Mouse (Mus musculus) heart, postnatal 10 days (tissue): ENCODE measurements around the gene Tnrc18. TPM values are rescaled to one million over a fixed set of nuclear protein-coding genes. Genes with fewer than 3 reads are reported as not detected.
A peak's percentile ranks its signal among the peaks of the same experiment; 100 is the strongest.
"Not testable (repeated sequence)": the region's sequence is repeated elsewhere in the genome, so short reads cannot be mapped to it uniquely, and the experiment has no call there.

Experiments used
- DNase-seq, 2 experiments: peaks; one replicate each; pipeline ENCODE4 v3.0.0; 2021
- intact Hi-C: fragments of 180-260 bp; cut with DNase I; formaldehyde crosslinking; loops from one replicate; pipeline ENCODE4 v1.15.1; 2025
- total RNA-seq, 2 experiments: library from RNA; stranded (reverse); gene quantifications; 2 replicates each; pipeline ENCODE4 v1.2.3; 2021

The Tnrc18 gene
- total RNA-seq, result 10 to 100 TPM; 80.1 to 91.3 TPM

DNA sequence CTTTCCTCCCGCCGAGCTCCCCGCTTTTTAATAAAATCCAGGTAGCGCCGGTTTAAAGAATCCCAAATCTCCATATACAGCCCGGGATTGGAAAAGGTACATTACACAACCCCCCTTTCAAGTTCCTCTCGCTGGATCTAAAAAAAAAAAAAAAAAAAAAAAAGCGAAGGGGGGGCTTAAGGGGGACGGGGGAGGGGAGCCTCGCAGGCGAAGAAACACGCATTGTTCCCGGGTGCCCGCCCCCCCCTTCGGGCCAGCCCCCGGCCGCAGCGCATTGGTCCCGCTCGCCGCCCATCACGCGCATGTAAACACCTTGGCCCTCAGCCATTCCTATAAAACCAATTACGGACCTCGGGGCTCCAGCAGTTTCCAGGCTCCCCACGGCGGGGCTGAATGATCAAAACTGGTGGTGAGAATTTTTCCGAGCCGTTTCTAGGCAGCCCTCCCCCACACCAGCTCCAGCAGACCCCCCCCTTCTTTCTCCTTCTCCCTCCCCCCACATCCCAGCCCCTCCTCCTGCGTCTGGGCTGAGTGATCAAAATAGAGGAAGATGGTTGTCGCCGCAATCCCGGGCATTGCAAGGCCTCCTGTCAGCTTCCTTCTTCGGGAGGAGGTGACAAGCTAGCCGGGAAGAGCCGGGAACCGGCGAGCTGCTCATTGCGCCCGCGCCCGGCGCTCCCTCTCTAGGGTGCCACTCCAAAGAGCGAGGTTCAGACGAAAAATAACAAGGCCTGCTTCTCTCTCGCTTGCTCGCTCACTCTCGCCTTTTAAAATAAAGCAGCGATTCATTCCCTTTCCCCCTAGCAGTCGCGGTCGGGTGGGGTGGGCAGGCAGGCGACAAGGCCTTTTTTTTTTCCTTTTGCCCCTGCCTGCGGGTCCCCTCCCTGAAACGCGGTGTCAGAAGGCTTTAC, at the start of gene Tnrc18:
TSS of gene Tnrc18 (minus strand) at position 139 of the 911 bp plus-strand sequence.
- intact Hi-C loops, result loop anchor here (1.0 to 5.0 kb wide), 2 partner anchors 89 to 115 kb away; partner anchors contain the start of gene Actb
- peak; percentile 100 for DNase-seq

DNA sequence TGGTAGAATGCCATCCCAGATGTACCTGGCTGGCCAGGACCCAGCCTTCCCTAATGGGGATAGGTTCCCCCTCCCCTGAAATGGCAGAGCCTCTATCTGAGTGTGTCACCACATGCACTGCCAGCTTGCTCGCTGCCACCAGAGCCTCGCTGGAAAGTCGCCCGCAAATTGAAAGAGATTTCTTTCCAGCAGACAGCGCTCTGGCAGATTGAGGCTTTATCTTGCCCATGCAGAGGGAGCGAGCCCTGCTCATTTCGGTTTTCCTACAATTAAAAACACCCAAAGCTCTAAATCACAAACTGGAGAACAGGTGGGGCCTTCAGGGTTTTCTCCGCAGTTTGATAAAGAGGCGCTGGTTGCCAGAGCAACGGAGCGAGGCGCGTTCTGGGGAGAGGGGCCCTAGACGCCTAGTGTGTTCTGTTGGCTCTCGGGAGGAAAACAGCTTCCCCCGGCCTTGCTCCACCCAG, 40.3 kb upstream of the Tnrc18 start:
- DNase-seq, result peak; percentile 64 to 73
- intact Hi-C loops, result no loop called here

DNA sequence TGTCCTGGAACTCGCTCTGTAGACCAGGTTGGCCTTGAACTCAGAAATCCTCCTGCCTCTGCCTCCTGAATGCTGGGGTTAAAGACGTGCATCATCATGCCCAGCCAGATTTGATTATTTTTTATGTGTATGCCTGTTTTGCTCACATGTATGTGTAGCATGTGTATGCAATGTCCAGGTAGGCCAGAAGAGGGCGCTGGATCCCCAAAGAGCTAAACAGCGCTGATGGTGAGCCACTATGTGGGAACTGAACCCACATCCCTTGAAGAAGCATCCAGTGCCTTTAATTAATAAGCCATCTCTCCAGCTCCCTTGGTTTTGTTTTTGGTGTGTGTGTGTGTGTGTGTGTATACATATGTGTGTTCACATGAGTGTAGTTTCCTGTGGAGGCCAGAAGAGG, 38.9 kb upstream of the Tnrc18 start:
- DNase-seq, result no peak
- intact Hi-C loops, result no loop called here

DNA sequence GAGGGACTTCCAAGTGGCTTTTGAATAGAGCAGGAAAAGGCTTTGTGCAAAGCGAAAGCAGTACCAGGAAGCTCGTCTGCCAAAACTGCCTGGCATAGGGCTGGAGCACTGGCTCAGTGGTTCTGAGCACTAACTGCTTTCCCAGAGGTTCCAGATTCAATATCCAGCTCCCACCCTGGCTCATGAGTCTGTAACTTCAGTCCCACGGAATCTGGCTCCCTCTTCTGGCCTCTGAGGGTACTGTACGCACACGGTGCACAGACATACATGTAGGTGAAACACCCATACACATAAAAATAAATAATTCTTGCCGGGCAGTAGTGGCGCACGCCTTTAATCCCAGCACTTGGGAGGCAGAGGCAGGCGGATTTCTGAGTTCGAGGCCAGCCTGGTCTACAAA, 37.4 kb upstream of the Tnrc18 start:
- intact Hi-C loops, result no loop called here
- DNase-seq, result peak in 1 of 2 experiments; percentile 57

DNA sequence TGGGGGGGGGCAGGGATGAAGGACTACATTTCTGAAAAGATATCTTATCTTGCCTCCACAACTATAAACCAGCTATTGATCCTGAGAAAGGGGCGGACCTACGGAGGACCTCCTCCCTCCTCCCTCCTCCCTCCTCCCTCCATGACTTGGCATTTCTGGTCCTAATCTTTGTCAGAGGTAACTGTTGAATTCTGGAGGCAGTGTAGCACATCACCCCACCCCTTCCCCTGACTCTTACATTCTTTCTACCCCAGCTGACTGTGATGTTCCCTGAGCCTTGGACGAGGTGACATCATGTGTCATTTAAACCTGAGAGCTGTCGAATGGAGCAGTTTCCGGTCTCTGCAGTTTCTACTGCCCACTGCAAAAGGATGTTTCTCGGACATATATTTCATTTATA, 36.1 kb upstream of the Tnrc18 start:
- no peak for DNase-seq
- intact Hi-C loops, result no loop called here

DNA sequence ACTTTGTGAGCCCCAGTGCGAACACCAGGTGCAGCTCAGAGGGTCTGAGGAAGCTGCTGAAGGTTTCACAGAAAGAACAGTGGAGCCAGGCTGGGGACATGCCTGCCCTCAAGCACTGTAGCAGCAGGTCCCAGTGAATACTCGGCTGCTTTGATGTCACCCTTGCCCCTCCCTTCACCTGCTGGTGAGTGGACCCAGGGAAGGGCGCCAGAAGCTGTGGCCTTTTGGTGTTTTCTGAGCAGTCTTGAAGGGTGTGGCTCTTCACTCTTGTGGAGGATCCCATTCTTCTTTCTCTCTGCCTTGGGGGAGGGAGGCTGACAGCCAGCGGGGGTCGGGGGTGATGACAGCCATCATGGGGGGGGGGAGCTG, 34.2 kb upstream of the Tnrc18 start:
- DNase-seq, result no peak
- intact Hi-C loops, result no loop called here

DNA sequence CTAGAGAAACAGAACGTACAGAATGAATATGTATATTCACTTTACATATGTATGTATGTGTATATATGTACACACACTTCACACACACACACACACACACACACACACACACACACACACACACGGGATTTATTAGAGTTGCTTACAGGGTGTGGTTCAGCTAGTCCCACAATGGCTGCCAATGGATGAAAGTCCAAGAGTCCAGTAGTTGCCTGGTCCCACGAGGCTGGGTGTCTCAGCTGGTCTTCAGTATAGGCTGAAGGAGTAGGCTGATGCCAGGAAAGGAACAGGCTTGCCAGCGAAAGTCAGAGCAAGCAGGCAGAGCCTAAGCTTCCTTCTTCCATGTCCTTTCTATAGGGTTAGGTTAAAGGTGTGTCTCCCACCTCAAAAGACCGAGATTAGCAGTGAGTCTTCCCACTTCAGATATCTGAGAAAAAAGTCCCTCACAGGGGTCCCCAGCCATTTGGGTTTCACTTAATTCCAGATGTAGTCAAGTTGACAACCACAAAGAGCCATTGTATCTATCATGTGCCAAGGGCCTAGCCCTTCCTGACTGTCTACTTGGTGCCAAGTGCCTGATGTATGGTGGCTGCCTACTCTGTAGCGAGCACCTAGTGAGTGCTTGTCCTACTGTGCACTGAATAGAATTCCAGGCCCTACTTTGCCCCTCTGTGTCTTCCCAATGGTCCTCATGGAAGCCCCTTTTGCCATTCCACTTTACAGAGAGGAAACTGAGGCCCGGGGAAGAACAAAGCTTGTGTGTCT, 33.6 kb upstream of the Tnrc18 start:
- no peak for DNase-seq
- intact Hi-C loops, result no loop called here

DNA sequence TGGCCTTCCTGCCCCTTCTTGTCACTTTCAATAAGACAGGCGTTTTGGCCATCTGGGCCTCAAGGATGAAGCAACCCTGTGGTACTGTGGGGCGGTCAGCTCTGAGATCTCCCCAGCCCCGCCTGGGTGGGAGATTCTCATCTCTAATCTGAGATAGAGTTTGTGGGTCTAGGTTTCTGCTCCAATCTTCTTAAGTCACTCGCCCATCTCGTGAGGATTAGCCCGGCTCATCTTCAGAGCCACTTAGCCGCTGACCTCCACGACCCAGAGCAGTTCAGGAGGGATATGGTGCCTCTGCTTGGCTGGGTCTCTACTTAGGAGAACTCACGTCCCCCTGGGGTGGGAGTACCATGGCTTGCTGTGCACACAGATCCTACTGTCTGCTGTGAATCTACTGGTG, 33.0 kb upstream of the Tnrc18 start:
- DNase-seq, result no peak
- intact Hi-C loops, result no loop called here

DNA sequence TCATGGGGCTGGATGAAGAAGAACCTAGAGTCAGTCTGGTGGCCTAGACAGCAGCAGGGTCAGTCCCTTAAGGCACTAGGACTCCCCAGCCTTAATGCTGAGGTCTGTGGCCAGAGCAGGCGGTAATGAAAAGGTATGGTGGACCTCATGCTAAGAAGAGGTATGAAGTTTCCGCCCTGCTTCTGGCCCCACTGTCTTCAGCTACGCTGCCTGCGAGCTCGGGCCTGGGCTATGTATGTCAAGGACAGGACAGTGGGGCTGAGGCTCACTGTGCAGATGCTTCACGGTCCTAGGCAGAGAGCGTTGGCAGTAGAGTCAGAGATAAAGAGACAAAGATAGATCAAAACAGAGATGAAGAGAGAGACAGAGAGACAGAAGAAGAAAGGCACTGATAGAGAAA, 31.4 kb upstream of the Tnrc18 start:
- intact Hi-C loops, result loop anchor here (10.0 kb wide), 1 partner anchor 264 kb away; no protein-coding TSS in a partner anchor
- DNase-seq, result no peak

DNA sequence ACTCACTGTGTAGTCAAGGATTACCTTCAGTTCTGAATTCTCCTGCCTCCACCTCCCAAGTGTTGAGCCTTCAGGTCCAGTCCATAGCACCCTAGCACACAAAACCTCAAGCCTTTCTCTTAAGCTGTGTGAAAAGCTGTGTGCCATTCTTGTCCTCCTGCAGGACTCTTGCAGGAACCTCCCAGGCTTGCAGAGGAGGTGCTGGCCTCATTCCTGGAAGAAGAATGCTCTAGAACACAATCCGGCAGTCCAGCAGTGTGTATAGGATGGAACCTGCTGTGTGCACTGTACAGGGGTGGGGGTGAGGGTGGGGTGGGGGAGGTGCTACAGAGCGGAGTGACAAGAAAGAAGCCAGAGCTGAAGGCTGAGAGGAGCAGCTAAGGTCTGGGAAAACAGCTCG, 30.7 kb upstream of the Tnrc18 start:
- DNase-seq, result no peak
- intact Hi-C loops, result loop anchor here (10.0 kb wide), 1 partner anchor 263 kb away; no protein-coding TSS in a partner anchor

DNA sequence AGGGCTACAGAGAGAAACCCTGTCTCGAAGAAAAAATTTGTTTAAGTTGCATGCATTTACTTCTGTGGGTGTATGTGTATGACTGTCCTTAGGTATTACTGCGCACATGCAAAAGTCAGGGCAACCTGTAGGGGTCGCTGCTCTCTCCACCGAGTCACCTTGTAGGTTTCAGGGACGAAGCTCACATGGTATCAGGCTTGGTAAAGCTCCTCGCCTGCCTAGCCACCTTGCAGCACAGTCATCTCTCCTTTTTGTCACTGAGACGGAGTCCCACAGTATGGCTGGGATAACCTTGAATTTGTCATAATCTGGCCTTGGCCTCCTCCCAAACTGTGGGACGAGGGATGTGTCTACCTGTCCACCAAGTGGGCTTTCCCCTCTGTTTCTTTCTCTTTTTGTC, 27.0 kb upstream of the Tnrc18 start:
- intact Hi-C loops, result loop anchor here (10.0 kb wide), 1 partner anchor 260 kb away; no protein-coding TSS in a partner anchor

DNA sequence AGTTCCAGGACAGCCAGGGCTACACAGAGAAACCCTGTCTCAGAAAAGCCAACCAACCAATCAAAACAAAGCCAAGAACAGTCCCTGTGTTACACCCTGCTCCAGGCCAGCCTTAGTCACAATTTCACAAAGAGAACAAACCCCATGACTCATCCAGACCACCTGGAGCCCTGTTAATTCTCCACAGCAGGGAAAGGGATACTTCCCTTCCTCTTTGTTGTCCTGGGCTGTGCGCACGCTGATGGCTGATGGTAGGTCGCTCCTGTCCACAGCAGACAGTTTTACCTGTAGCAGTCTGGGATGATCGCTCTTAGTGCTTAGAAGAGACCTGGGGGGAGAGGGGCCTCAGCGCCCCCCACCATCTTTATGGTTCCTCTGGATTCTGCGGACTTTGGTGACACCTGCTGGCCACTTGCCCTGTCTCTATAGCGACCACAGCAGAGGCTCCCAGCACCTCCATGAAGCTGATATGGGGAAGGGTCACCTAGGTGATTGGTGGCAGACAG, 24.7 kb upstream of the Tnrc18 start:
- intact Hi-C loops, result loop anchor here (1.0 to 10.0 kb wide), 3 partner anchors 28 to 257 kb away; no protein-coding TSS in a partner anchor

More for the DNA sequence above, 27.0 kb upstream of the Tnrc18 start:
- DNase-seq, result peak in 1 of 2 experiments; percentile 32

DNA sequence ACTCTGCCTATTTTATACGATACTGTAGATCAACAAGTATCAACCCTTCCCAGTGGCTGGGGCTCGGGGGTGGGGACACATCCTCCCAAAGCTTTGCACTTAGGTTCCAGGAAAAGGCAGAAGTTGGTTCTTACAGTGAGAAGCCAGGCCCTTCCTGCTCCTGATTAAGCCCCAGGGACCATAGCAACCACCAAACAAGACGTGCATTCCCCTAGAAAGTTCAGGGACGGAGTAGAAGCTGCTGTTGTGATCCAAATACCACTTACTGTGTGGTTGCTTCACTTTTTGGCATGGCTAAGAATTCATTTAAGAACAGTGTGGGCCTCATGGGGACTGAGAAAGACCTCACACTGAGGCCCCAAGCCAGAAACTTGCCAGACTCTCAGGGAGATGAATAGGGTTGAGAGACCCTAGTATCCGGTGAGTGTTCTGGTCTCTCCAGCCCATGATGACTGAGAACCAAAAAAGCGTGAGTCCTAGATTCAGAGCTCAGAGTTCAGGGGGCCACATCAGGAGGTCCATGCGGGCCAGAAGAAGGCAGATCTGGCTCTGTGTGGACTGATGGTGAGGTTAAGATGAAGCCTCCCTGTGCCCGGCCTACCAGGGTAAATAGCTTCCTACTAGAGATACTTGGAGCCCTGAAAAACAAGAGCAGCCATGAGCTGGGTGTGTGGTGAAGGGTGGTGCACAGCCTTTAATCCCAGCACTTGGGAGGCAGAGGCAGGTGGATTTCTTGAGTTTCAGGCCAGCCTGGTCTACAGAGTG, 24.1 kb upstream of the Tnrc18 start:
- intact Hi-C loops, result loop anchor here (1.0 to 10.0 kb wide), 4 partner anchors 27 to 257 kb away; no protein-coding TSS in a partner anchor

More for the DNA sequence above, 24.7 kb upstream of the Tnrc18 start:
- peak; percentile 21 to 40 for DNase-seq

DNA sequence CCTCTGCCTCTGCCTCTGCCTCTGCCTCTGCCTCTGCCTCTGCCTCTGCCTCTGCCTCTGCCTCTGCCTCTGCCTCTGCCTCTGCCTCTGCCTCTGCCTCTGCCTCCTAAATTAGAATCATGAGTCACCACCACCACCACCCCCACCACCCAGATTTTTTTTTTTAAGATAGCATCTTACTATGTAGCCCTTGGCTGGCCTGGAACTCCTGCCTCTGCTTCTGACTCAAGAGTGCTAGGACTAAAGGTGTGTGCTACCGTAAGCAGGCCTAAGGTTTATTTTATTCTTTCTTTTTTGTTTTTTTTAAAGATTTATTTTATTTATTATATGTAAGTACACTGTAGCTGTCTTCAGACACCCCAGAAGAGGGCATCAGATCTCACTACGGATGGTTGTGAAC, 20.0 kb upstream of the Tnrc18 start:
- intact Hi-C loops, DNase-seq: not testable (repeated sequence)

More for the DNA sequence above, 24.1 kb upstream of the Tnrc18 start:
- DNase-seq, result peak; percentile 32 to 49

DNA sequence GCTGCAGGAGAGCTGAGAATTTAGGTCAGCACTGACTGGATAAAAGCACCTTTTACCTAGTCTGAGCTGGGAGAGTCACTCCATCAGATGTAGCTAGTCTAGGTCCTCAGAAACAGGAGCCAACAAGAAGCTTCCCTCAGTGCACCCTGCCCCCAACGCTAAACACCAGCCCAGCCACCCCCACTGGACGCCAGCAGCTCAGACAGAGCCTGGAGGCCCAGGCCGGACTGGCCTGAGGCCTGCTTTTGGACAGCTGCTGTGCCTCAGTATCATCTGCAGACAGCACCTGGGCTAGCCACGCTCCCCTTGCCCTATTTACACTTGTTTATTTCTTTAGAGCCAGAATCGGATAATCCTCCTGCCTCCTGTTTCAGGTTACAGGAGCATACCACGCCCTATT, 19.4 kb upstream of the Tnrc18 start:
- DNase-seq, result no peak
- intact Hi-C loops, result no loop called here

DNA sequence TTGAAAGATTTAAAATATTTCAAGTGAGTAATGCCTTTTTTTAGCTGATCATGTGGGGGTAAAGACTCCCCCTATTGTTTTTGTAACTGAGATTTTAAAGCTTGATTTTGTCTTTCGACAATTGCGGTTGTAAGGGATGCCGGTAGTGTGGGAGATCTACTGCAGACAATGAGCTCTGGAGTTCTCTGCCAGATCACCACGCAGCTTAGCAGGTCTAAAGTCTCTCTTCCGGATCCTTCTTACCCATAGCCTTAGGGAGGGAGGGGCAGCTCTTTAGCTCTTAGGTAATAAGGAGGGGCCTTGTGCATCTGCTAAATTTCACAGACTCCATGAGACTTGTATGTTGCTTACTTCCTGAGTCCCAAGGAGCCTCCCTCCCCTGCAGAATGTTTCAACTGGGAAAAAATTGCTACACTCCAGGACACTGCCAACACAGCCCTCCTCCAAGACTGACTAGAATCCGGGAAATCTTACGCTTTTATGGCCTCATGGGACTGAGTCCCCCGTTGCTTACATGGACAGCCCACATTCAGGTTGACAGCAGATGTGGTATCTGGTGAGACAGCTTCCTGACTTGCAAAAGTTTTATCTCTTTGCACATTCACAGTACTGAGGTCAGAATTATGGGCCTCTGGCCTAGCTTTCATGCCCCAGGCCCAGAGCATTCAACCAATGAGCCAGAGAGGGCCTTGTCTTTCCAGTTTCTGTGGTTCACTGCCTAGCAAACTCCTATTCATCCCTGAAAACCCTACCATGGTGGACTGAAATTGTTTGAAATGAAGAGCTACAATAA, 16.4 kb upstream of the Tnrc18 start:
- no peak for DNase-seq
- intact Hi-C loops, result no loop called here

DNA sequence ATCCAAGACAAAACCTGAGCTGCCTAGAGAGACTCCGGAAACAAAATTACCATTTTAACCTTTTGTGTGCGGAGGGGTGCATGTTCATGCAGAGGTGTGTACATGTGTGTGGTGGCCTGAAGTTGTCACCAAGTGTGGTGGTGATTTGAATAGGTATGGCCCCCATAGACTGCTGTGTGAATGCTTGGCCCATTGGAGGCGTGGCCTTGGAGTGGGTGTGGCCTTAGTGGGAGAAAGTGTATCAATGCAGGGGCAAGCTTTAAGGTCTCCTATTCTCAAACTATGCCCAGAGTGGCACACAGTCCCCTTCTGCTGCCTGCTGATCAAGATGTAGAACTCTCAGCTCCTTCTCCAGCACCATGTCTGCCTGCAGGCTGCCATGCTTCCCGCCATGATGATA, 8.7 kb upstream of the Tnrc18 start:
- intact Hi-C loops, result no loop called here
- no peak for DNase-seq

DNA sequence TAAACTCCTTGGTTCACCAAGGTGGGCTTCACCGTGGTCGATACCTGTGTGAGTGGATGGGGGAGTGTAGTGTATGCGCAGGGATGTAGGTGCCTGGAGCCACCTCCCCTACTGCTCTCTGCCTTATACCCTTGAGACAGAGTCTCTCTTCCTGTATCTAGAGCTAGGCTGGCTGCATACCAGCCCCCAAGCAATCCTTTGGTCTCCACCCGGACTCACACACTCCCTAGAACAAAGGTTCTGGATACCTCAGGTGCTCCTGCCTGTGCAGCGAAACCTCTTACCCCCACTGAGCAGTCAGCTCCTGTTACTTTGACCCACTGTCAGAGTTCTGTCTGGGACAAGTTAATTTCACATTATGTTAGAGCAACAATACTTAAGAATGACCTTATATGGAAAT, 8.2 kb upstream of the Tnrc18 start:
- intact Hi-C loops, result no loop called here

DNA sequence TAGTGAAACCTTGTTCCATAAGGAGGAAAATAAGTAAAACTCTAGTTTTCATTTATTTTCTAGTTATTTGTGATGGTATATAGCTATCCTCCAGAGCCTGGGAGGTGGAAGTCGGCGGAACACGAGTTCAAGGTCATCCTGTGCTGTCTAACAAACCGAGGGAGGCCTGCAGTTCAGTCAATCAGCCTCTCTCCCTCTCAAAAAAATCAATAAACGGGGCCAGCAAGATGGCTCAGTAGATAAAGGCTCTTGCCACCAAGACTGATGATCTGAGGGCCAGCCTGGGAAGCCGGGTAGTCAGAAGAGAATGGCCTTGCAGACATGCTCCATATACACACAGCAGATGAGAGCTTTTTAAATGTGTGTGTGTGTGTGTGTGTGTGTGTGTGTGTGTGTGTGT, 6.6 kb upstream of the Tnrc18 start:
- DNase-seq, result no peak
- intact Hi-C loops, result no loop called here

More for the DNA sequence above, 8.2 kb upstream of the Tnrc18 start:
- DNase-seq, result no peak
